8 mouse cellular contexts compared by ENCODE assay signal in the genomic region with DNA sequence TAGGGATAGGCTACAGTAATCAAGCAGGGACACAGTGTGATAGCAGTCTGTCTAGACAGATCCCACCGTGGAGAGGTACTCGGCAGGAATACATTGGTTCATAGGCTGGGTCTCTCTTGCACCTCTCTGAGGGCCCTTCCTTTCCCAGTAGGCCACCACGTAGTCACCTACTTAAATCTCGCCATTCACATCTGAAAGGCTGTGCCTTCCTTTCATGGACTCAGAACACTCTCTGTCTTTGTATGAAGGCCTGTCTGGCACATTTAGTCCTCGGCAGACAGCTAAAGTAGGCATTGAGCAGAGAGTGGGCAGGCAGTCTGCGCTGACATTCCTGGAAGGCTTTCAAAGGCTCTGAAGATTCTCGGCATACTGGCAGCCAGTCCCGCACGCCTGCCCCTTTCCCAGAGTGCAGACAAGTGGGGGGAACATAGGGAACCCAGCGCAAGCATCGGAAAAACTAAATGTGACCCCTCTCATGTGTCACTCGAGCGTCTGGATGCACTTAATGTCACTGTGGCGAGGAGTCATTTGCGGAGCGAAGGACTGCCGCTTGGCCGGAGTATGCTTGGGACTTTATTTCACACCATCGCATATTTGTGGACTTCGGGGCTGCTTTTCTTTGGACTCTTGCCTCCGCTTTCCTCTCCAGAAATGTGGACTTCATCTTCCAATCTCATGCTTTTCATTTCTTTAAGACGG.
DNase-seq lines count a peak whose midpoint lies in the region; ATAC-seq and TF ChIP-seq lines count a peak whose summit lies in the region.

No protein-coding gene starts in this region.

- H3K9ac ChIP-seq in embryonic facial prominence, embryonic 13.5 days = no peak overlapping the region
- H3K9ac ChIP-seq in heart, embryonic 14.5 days (ENCODE audit: low read length) = peak overlapping the region; percentile 45; the same call in 1 of the 2 replicates
- H3K9ac ChIP-seq in lung, postnatal 0 days (replicated peaks; ENCODE audit: low read depth) = no peak overlapping the region

- 25% methylated on average over 22 of the region's 22 CpGs for whole genome bisulfite sequencing in embryonic facial prominence, embryonic 13.5 days
- 24% methylated on average over 22 of the region's 22 CpGs for WGBS in heart, embryonic 14.5 days
- WGBS in lung, postnatal 0 days = 37% methylated on average over 22 of the region's 22 CpGs

- ATAC-seq in cerebellum, adult (ENCODE audit: insufficient number of reproducible peaks, low FRiP score, low TSS enrichment) = no peak
- ATAC-seq in embryonic facial prominence, embryonic 13.5 days (ENCODE audit: insufficient number of reproducible peaks, insufficient read depth, low FRiP score, low TSS enrichment, low read depth) = peak; percentile 72; the same call in 1 of the 2 replicates
- peak; percentile 58; the same call in 1 of the 2 replicates for ATAC-seq in heart, embryonic 14.5 days (ENCODE audit: insufficient number of reproducible peaks, insufficient read depth, low FRiP score, low read depth)
- peak; percentile 58 for ATAC-seq in lung, postnatal 0 days

- peak overlapping the region; percentile 72 for H3K27ac ChIP-seq in embryonic facial prominence, embryonic 13.5 days
- H3K27ac ChIP-seq in heart, embryonic 14.5 days (replicated peaks in 1 of 2; ENCODE audit: control insufficient read depth in 1 of 2, insufficient read depth in 1 of 2, low read depth in 2 of 2, low read length in 2 of 2) = peak overlapping the region; percentile 81 to 91
- peak overlapping the region; percentile 80 for H3K27ac ChIP-seq in lung, postnatal 0 days (ENCODE audit: low read length)

- H3K4me3 ChIP-seq in embryonic facial prominence, embryonic 13.5 days = peak overlapping the region; percentile 13
- H3K4me3 ChIP-seq in heart, embryonic 14.5 days (ENCODE audit: control insufficient read depth in 1 of 2, insufficient read depth in 1 of 2, low read depth in 1 of 2, low read length in 2 of 2) = no peak overlapping the region
- no peak overlapping the region for H3K4me3 ChIP-seq in lung, postnatal 0 days (ENCODE audit: low read depth, low read length)

- TF ChIP-seq EP300 in lung, postnatal 0 days (IDR thresholded peaks at IDR 0.05) = peak; percentile 84

- H3K4me1 ChIP-seq in embryonic facial prominence, embryonic 13.5 days = peaks cover 43% of the 10 kb centered on the region
- H3K4me1 ChIP-seq in heart, embryonic 14.5 days (ENCODE audit: control insufficient read depth in 2 of 2, insufficient read depth in 2 of 2, low read length in 2 of 2) = peaks cover 51 to 91% of the 10 kb centered on the region in 2 experiments
- H3K4me1 ChIP-seq in lung, postnatal 0 days (ENCODE audit: insufficient read depth, low read depth, low read length) = peaks cover 53% of the 10 kb centered on the region; the same call in 1 of the 2 replicates

- TF ChIP-seq CTCF in lung, postnatal 0 days (IDR thresholded peaks at IDR 0.05) = no peak

- H3K9me3 ChIP-seq in embryonic facial prominence, embryonic 13.5 days = no peaks in the 10 kb centered on the region
- no peaks in the 10 kb centered on the region for H3K9me3 ChIP-seq in heart, embryonic 14.5 days (ENCODE audit: control insufficient read depth, low read length)
- no peaks in the 10 kb centered on the region for H3K9me3 ChIP-seq in lung, postnatal 0 days (ENCODE audit: low read length)

- H3K36me3 ChIP-seq in embryonic facial prominence, embryonic 13.5 days = peaks cover 22% of the 10 kb centered on the region
- peaks cover 10% of the 10 kb centered on the region for H3K36me3 ChIP-seq in heart, embryonic 14.5 days (ENCODE audit: control insufficient read depth, insufficient read depth, low read length)
- H3K36me3 ChIP-seq in lung, postnatal 0 days (ENCODE audit: insufficient read depth, low read length) = peaks cover 15% of the 10 kb centered on the region

- peak overlapping the region; percentile 44 for H3K4me2 ChIP-seq in embryonic facial prominence, embryonic 13.5 days
- H3K4me2 ChIP-seq in heart, embryonic 14.5 days (ENCODE audit: low read length) = peak overlapping the region; percentile 51
- H3K4me2 ChIP-seq in lung, postnatal 0 days (replicated peaks; ENCODE audit: low read depth, low read length) = 0 out of 2 replicates have a peak overlapping the region, but pooled peaks have one; percentile 14

- DNase-seq in cerebellum, postnatal 14 days = peak; percentile 37 to 45
- DNase-seq in kidney, postnatal 36 days = peak; percentile 53
- DNase-seq in lung, postnatal 0 days (ENCODE audit: low spot score) = peak; percentile 76
- DNase-seq in thymus, postnatal 0 days (ENCODE audit: low spot score) = no peak
- DNase-seq in natural killer cell, adult 2 months (ENCODE audit: low spot score in 2 of 2) = no peak

- no peaks in the 10 kb centered on the region for H3K27me3 ChIP-seq in embryonic facial prominence, embryonic 13.5 days
- H3K27me3 ChIP-seq in heart, embryonic 14.5 days (ENCODE audit: control insufficient read depth, insufficient read depth, low read length) = no peaks in the 10 kb centered on the region
- no peaks in the 10 kb centered on the region for H3K27me3 ChIP-seq in lung, postnatal 0 days (replicated peaks; ENCODE audit: insufficient read depth, low read length)

Comparison
In these comparisons a context has a peak if more than half of its experiments do, and no peak if none do; other contexts are left out.
1. DNase-seq: peak in cerebellum, postnatal 14 days (2 of 2), kidney, postnatal 36 days (2 of 2) and lung, postnatal 0 days (single experiment); none in thymus, postnatal 0 days (single experiment) and natural killer cell, adult 2 months (0 of 2).
2. Peak in every context shown above with its lines, with median percentiles within 50 percentile points of each other: H3K27ac ChIP-seq and H3K4me2 ChIP-seq.